Mouse (Mus musculus): Measurements from ENCODE around the gene Gjd3. TPM values are rescaled to one million over a fixed set of nuclear protein-coding genes. Genes with fewer than 3 reads are reported as not detected.
"Not testable (repeated sequence)": the region's sequence is repeated elsewhere in the genome, so short reads cannot be mapped to it uniquely, and the experiment has no call there.

Gjd3 gene
- polyA plus RNA-seq, 1 experiment from 2014 or later: 0.27 TPM

DNA sequence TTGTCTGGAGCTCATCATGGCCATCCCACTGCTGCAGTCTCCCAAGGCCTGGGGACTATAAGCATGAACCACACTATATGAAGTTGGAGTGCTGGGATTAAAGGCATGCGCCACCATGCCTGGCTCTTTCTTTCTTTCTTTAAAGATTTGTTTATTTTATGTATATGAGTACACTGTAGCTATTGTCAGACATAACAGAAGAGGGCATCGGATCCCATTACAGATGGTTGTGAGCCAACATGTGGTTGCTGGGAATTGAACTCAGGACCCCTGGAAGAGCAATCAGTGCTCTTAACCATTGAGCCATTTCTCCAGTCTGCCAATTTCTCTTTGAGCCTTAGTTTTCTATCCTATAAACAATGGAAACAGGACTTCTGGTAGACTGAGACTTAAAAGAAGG lies 49.0 kb downstream of the Gjd3 start:
- not testable (repeated sequence) for DNase-seq (ENCODE audit: low spot score)

DNA sequence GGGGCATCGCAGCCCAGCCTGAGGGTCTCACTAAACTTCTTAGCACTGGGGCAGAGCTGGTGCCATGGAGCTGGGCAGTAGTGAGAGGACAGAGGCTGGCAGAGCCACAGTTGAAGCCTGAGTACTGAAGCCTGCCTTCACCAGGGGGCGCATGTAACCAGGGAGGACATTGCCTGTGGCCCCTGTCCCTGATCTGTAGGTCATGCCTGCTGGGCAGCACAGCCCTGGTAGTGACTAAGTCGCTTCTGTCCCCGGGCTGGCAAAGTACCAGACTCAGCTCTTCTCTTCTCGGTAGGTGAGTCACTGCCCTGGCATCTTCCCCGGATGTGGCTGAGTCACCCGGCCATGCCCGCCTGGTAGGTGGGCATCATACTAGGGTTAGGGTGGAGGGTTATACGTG lies 49.7 kb downstream of the Gjd3 start:
- DNase-seq (ENCODE audit: low spot score): peak; percentile 31

DNA sequence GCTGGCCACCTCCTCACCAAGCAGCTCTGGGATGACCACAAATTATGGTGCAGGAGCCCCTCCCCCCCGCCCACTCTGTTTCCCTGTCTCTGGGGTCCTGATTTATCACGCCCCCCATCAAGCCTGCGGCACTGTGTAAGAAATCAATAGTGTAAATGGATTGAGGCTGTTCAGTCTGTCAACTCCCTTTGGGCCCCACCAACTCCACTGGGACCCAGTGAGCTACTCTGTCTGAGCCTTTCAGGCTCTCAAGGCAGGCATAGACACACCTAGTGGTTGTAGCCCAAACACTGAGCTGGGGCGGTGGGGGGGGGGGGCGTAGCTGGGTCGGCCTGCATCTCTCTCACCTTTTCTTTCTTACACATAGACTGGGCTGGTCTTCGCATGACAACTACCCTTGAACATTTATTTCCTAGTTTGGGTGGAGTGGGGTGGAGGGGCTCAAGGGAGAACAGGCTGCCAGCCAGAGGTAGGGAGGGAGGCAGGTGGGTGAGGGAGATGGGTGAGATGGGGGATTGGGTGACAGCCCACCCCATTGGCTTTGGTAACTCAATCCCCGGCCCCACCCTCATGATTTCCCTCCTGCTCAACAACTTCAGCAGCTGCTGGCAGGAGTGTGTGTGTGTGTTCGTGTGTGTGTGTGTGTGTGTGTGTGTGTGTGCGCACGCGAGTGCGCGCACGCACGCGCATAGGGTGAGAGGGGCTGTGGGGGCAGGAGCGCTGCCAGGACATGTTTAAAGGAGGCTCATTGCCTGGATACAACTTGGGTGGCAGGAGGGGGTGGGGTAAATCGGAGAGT lies 50.3 kb downstream of the Gjd3 start:
- no peak for DNase-seq (ENCODE audit: low spot score)

Other genes with a start within 250 kb of the Gjd3 start
- 7.3 and 9.1 TPM in 2 replicates for gene Thra, start 242.4 kb downstream of the Gjd3 start, polyA plus RNA-seq (2015; fragmentation: Nextera tagmentation; extraction: Ambion mirVana)
- 2.6 and 3.0 TPM in 2 replicates for gene Nr1d1, start 207.7 kb downstream of the Gjd3 start, polyA plus RNA-seq (2015; fragmentation: Nextera tagmentation; extraction: Ambion mirVana)
- 14.4 and 20.4 TPM in 2 replicates for gene Msl1, start 187.5 kb downstream of the Gjd3 start, polyA plus RNA-seq (2015; fragmentation: Nextera tagmentation; extraction: Ambion mirVana)
- gene Casc3, start 178.1 kb downstream of the Gjd3 start, polyA plus RNA-seq (2015; fragmentation: Nextera tagmentation; extraction: Ambion mirVana): 21.8 and 23.8 TPM in 2 replicates
- 0.86 and 1.1 TPM in 2 replicates for gene Rapgefl1, start 146.2 kb downstream of the Gjd3 start, polyA plus RNA-seq (2015; fragmentation: Nextera tagmentation; extraction: Ambion mirVana)
- gene Wipf2, start 119.4 kb downstream of the Gjd3 start, polyA plus RNA-seq (2015; fragmentation: Nextera tagmentation; extraction: Ambion mirVana): 5.6 and 7.5 TPM in 2 replicates
- 40.6 and 53.2 TPM in 2 replicates for gene Cdc6, start 75.2 kb downstream of the Gjd3 start, polyA plus RNA-seq (2015; fragmentation: Nextera tagmentation; extraction: Ambion mirVana)
- gene Rara, start 55.2 kb downstream of the Gjd3 start, polyA plus RNA-seq (2015; fragmentation: Nextera tagmentation; extraction: Ambion mirVana): 40.4 and 41.0 TPM in 2 replicates
- 298 and 329 TPM in 2 replicates for gene Top2a, start 41.2 kb upstream of the Gjd3 start, polyA plus RNA-seq (2015; fragmentation: Nextera tagmentation; extraction: Ambion mirVana)
- 85.0 and 98.4 TPM in 2 replicates for gene Igfbp4, start 58.2 kb upstream of the Gjd3 start, polyA plus RNA-seq (2015; fragmentation: Nextera tagmentation; extraction: Ambion mirVana)
- 1.4 and 1.7 TPM in 2 replicates for gene Tns4, start 106.3 kb upstream of the Gjd3 start, polyA plus RNA-seq (2015; fragmentation: Nextera tagmentation; extraction: Ambion mirVana)
- 36.2 and 37.4 TPM in 2 replicates for gene Ccr7, start 172.1 kb upstream of the Gjd3 start, polyA plus RNA-seq (2015; fragmentation: Nextera tagmentation; extraction: Ambion mirVana)
- 227 and 240 TPM in 2 replicates for gene Smarce1, start 248.0 kb upstream of the Gjd3 start, polyA plus RNA-seq (2015; fragmentation: Nextera tagmentation; extraction: Ambion mirVana)